Mouse (Mus musculus) hindbrain, embryonic 10.5 days (tissue): Measurements from ENCODE around the gene Tecr. TPM values are rescaled to one million over a fixed set of nuclear protein-coding genes. Genes with fewer than 3 reads are reported as not detected.
"Not testable (repeated sequence)": the region's sequence is repeated elsewhere in the genome, so short reads cannot be mapped to it uniquely, and the experiment has no call there.

Experiments
- DNase-seq: peaks from one replicate; pipeline ENCODE4 v3.0.0-alpha.2; 2017; ENCODE audit warnings: low spot score
- H3K27ac ChIP-seq: fragments of 300-500 bp; sonication (generic); 2 replicates; pipeline ENCODE4 v1.5.1; 2016; ENCODE audit warnings: mild to moderate bottlenecking, moderate library complexity
- H3K27me3 ChIP-seq: fragments of 300-500 bp; sonication (generic); 2 replicates; pipeline ENCODE4 v1.6.1; 2016; ENCODE audit warnings: mild to moderate bottlenecking; ENCODE audit not compliant: poor library complexity, insufficient read depth, severe bottlenecking
- H3K36me3 ChIP-seq: fragments of 300-500 bp; sonication (generic); 2 replicates; pipeline ENCODE4 v1.6.1; 2016; ENCODE audit warnings: mild to moderate bottlenecking, moderate library complexity
- H3K4me1 ChIP-seq: fragments of 300-500 bp; sonication (generic); replicated peaks from 2 replicates; pipeline ENCODE4 v1.6.1; 2016; ENCODE audit warnings: mild to moderate bottlenecking
- H3K4me3 ChIP-seq: fragments of 300-500 bp; sonication (generic); 2 replicates; pipeline ENCODE4 v1.5.1; 2016; ENCODE audit warnings: mild to moderate bottlenecking, moderate library complexity
- H3K9me3 ChIP-seq: fragments of 300-500 bp; sonication (generic); 2 replicates; pipeline ENCODE4 v1.6.1; 2016; ENCODE audit warnings: mild to moderate bottlenecking, moderate library complexity
- WGBS: fragments of 180-500 bp; shearing (Covaris S2); methylation state at CpG from one replicate; pipeline ENCODE4 v1.1.7; 2016; 5-methylcytosine and 5-hydroxymethylcytosine counted together
- polyA plus RNA-seq: library from polyadenylated mRNA; unstranded; fragments of >200 nt; fragmentation: Nextera tagmentation; extraction: Ambion mirVana; gene quantifications from 2 replicates; pipeline ENCODE4 v1.2.1, GENCODE M21; 2016

The Tecr gene
- polyA plus RNA-seq, 1 experiment from 2014 or later: 783 TPM

DNA sequence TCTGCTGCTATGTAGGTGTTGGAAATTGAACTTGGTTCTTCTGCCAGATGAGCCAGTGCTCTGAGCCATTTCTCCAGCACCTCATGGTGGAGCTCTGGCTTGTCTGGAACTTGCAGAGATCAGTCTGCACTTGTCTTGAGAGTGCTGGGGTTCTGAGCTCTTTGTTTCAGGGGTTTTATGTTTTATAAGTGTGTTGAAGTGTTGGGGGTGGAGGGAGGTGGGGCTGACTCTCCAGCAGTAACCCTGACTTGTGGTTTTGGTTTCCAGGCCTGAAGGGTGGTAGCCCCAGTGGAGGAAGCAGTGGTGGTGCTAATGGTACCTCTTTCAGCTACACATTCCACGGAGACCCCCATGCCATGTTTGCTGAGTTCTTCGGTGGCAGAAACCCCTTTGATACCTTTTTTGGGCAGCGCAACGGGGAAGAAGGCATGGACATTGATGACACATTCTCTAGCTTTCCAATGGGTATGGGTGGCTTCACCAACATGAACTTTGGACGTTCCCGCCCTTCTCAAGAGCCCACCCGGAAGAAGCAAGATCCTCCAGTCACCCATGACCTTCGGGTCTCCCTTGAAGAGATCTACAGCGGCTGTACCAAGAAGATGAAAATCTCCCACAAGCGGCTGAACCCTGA is 1.9 kb upstream of the Tecr start:
- Histone ChIP-seq H3K4me3 (peak overlapping the region; percentile 80), H3K27me3 (no peaks in the 10 kb centered on the region), H3K36me3 (peaks cover 50% of the 10 kb centered on the region), H3K27ac (no peak overlapping the region), H3K4me1 (peaks cover 33% of the 10 kb centered on the region), H3K9me3 (no peaks in the 10 kb centered on the region)
- WGBS: 95% methylated on average over 10 of the region's 10 CpGs
- no peak for DNase-seq

- Histone ChIP-seq H3K27ac (peak overlapping the region; percentile 96), H3K4me1 (peaks cover 33% of the 10 kb centered on the region), H3K27me3 (no peaks in the 10 kb centered on the region), H3K4me3 (peak overlapping the region; percentile 80), H3K36me3 (peaks cover 46% of the 10 kb centered on the region), H3K9me3 (no peaks in the 10 kb centered on the region)
- no peak for DNase-seq
- 42% methylated on average over 9 of the region's 9 CpGs for WGBS
Measured at GRCm38 (mm10) chr8:83609086-83609485, 1.3 kb upstream of the Tecr start.

DNA sequence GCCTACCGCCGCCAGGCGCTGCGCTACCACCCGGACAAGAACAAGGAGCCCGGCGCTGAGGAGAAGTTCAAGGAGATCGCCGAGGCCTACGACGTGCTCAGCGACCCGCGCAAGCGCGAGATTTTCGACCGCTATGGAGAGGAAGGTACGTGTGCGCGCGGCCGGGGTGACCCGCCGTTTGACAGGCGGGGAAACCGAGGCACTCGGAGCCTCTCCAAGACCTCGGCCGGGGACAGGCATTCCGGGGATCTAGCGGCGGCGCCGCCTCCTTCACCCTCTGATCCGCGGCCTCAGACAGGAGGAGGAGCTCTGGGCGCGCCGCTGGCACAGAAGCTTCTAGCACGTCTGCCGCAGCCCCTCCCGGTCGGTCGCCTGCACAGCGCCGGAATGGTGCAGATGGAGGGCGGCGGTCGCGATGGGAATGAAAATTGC is 643 bp upstream of the Tecr start:
- peak overlapping the region; percentile 96 for H3K27ac ChIP-seq
- no peaks in the 10 kb centered on the region for H3K9me3 ChIP-seq
- WGBS: under 1% methylated on average over 51 of the region's 51 CpGs
- H3K27me3 ChIP-seq: no peaks in the 10 kb centered on the region
- H3K4me3 ChIP-seq: peak overlapping the region; percentile 80
- H3K36me3 ChIP-seq: peaks cover 39% of the 10 kb centered on the region
- peak; percentile 79 for DNase-seq
- peaks cover 33% of the 10 kb centered on the region for H3K4me1 ChIP-seq

- peaks cover 16% of the 10 kb centered on the region for H3K4me1 ChIP-seq
- H3K9me3 ChIP-seq: no peaks in the 10 kb centered on the region
- H3K36me3 ChIP-seq: no peaks in the 10 kb centered on the region
- 84% methylated on average over 2 of the region's 2 CpGs for WGBS
- H3K27ac ChIP-seq: no peak overlapping the region
- DNase-seq: no peak
- H3K27me3 ChIP-seq: no peaks in the 10 kb centered on the region
- no peak overlapping the region for H3K4me3 ChIP-seq
Measured at GRCm38 (mm10) chr8:83602650-83603029, 5.1 kb downstream of the Tecr start.

GRCm38 (mm10) chr8:83599814-83600213 is 8.0 kb downstream of the Tecr start:
- Histone ChIP-seq H3K4me3 (no peak overlapping the region), H3K27ac (no peak overlapping the region), H3K36me3 (no peaks in the 10 kb centered on the region), H3K4me1 (peaks cover 7% of the 10 kb centered on the region), H3K9me3 (no peaks in the 10 kb centered on the region), H3K27me3 (no peaks in the 10 kb centered on the region)
- DNase-seq: no peak

- H3K9me3 ChIP-seq: no peaks in the 10 kb centered on the region
- H3K4me1 ChIP-seq: peaks cover 13% of the 10 kb centered on the region
- no peaks in the 10 kb centered on the region for H3K27me3 ChIP-seq
- no peaks in the 10 kb centered on the region for H3K36me3 ChIP-seq
- 18% methylated on average over 1 of the region's 1 CpGs for WGBS
- no peak for DNase-seq
- H3K4me3 ChIP-seq: no peak overlapping the region
- no peak overlapping the region for H3K27ac ChIP-seq
Measured at GRCm38 (mm10) chr8:83598146-83598545, 9.6 kb downstream of the Tecr start.

DNA sequence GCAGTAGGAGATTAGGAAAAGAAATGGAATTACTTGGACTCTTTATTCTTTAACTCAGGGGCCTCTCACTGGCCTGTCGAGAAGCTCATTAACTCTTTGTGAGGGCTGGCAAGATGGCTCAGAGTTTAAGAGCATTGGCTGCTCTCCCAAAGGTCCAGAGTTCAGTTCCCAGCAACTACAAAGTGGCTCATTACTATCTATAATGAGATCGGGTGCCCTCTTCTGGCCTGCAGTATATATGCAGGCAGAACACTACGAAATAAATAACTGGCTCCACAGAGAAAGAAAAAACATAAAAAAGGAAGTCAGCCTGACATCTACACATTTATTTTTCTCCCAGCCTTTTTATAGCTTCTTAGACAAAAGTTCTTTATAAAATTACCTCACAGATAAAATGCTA is 11.4 kb downstream of the Tecr start:
- DNase-seq: no peak
- Histone ChIP-seq H3K9me3 (no peaks in the 10 kb centered on the region), H3K4me3 (no peak overlapping the region), H3K27me3 (no peaks in the 10 kb centered on the region), H3K4me1 (peaks cover 28% of the 10 kb centered on the region), H3K27ac (no peak overlapping the region), H3K36me3 (peaks cover 10% of the 10 kb centered on the region)
- WGBS: 30% methylated on average over 3 of the region's 3 CpGs

GRCm38 (mm10) chr8:83595050-83595345 is 12.8 kb downstream of the Tecr start:
- peak overlapping the region; percentile 90 for H3K4me3 ChIP-seq
- DNase-seq, H3K27me3 ChIP-seq, H3K9me3 ChIP-seq: not testable (repeated sequence)
- peak overlapping the region; percentile 97 for H3K27ac ChIP-seq
- peaks cover 36% of the 10 kb centered on the region for H3K4me1 ChIP-seq
- peaks cover 24% of the 10 kb centered on the region for H3K36me3 ChIP-seq
- WGBS: 65% methylated on average over 3 of the region's 3 CpGs

DNA sequence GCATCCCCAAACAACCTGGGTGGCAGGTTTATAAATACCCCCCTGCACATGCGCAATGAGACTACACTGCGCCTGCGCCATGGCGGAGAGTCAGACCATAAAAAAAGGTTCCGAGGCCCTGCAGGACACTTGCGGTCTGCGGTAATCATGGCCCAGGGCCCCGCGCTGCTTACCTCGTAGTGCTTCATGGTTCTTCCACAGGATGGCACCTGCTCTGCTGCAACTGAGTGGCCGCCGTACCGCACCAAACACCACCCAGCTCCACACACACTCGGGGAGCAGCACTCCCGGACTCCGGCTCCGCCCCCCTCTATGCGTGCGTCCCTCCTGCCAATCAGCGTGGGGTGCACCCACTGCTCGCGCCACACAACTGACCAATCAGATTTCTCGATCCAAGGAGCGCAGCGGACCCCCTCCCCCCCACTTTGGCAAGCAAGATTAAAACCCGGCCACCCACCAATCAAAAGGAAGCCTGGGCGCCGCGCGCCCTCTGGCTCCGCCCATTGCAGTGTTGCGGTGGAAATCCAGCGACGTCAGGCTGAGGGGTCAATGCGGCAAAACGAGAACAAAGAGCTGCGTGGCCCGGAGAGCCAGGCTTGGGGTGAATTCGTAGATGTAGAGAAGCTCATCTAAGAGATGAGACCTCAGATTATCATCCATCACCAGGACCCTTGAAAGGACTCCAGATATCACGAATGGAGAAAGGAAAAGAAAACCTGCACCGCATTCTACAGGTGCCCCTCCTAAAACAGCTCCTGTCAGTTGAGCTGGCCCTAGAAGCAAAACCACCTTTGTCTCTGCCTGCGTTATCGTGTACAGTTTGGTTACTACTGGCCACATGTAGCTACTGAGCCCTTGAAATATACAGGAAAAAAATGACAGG is 13.4 kb downstream of the Tecr start:
- WGBS: under 1% methylated on average over 43 of the region's 43 CpGs
- H3K27ac ChIP-seq: peak overlapping the region; percentile 97
- DNase-seq: peak; percentile 100

GRCm38 (mm10) chr8:83593325-83594166 is 14.2 kb downstream of the Tecr start:
- 6% methylated on average over 22 of the region's 22 CpGs for WGBS
- DNase-seq: no peak
- peak overlapping the region; percentile 90 for H3K4me3 ChIP-seq

More for the DNA sequence above, 13.4 kb downstream of the Tecr start:
- H3K4me1 ChIP-seq: peaks cover 38% of the 10 kb centered on the region
- H3K27me3 ChIP-seq: no peaks in the 10 kb centered on the region
- no peaks in the 10 kb centered on the region for H3K9me3 ChIP-seq
- peaks cover 28% of the 10 kb centered on the region for H3K36me3 ChIP-seq
- H3K4me3 ChIP-seq: peak overlapping the region; percentile 90

DNA sequence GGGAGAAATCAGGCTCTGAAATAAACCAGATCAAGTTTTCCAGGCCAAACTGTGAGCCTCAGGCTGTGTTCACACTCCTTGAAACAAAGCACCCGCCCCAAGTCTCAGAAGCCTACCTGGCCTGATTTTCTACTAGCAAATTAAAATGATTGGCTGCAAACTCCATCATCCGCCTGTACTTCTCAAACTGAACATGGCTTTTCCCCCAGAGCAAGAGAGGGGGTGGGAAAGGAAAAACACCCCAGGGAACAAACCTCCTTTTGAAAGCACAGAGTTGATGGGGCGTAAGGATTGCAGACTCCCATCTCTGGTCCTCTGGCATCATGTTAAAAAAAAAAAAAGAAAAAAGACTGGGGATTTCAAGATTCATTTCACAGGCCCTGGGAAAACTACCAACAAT is 15.1 kb downstream of the Tecr start:
- peak overlapping the region; percentile 31; the same call in 1 of the 2 replicates for H3K27ac ChIP-seq
- DNase-seq: no peak
- H3K36me3 ChIP-seq: peaks cover 46% of the 10 kb centered on the region
- H3K9me3 ChIP-seq: no peaks in the 10 kb centered on the region
- H3K27me3 ChIP-seq: no peaks in the 10 kb centered on the region
- 78% methylated on average over 3 of the region's 3 CpGs for WGBS
- peak overlapping the region; percentile 90 for H3K4me3 ChIP-seq
- peaks cover 41% of the 10 kb centered on the region for H3K4me1 ChIP-seq

More at GRCm38 (mm10) chr8:83593325-83594166, 14.2 kb downstream of the Tecr start:
- Histone ChIP-seq H3K27ac (peak overlapping the region; percentile 97), H3K9me3 (no peaks in the 10 kb centered on the region), H3K27me3 (no peaks in the 10 kb centered on the region), H3K36me3 (peaks cover 37% of the 10 kb centered on the region), H3K4me1 (peaks cover 38% of the 10 kb centered on the region)

GRCm38 (mm10) chr8:83590488-83591023 is 17.2 kb downstream of the Tecr start:
- H3K4me1 ChIP-seq: peaks cover 41% of the 10 kb centered on the region
- no peaks in the 10 kb centered on the region for H3K27me3 ChIP-seq
- 84% methylated on average over 7 of the region's 7 CpGs for WGBS

More at GRCm38 (mm10) chr8:83590488-83591023, 17.2 kb downstream of the Tecr start:
- H3K36me3 ChIP-seq: peaks cover 67% of the 10 kb centered on the region
- DNase-seq: no peak
- no peaks in the 10 kb centered on the region for H3K9me3 ChIP-seq
- H3K27ac ChIP-seq: no peak overlapping the region
- H3K4me3 ChIP-seq: no peak overlapping the region
